Mouse (Mus musculus) adrenal gland, adult 2 months (tissue): ENCODE data around the gene Slc37a2. TPM values are rescaled to one million over a fixed set of nuclear protein-coding genes. Genes with fewer than 3 reads are reported as not detected.
A peak's percentile ranks its signal among the peaks of the same experiment; 100 is the strongest.
"Not testable (repeated sequence)": the region's sequence is repeated elsewhere in the genome, so short reads cannot be mapped to it uniquely, and the experiment has no call there.

Experiments
- DNase-seq: peaks from one replicate; pipeline ENCODE4 v3.0.0; 2021
- long read RNA-seq: library from polyadenylated mRNA; stranded (forward); transcript quantifications from one replicate; pipeline ENCODE4 v2.0.0, GENCODE M21; 2021
- polyA plus RNA-seq: library from polyadenylated mRNA; depleted of rRNA; stranded (reverse); fragments of >200 nt; gene quantifications from 2 replicates; pipeline ENCODE4 v1.2.3, GENCODE M21; 2012; rRNA removed
- total RNA-seq, 2 experiments: library from RNA; stranded (reverse); gene quantifications; 2 replicates each; pipeline ENCODE4 v1.2.3; 2021

Slc37a2 gene
- total RNA-seq (10 to 100 TPM; 52.8 to 58.4 TPM), polyA plus RNA-seq (46.7 and 51.0 TPM in 2 replicates)
- long read RNA-seq, full-length matches to known transcripts = 57 of 69 reads
- long read RNA-seq, partial matches to known transcripts = 7 of 69 reads
- long read RNA-seq, other reads (novel, unspliced or antisense) = 5 of 69 reads

DNA sequence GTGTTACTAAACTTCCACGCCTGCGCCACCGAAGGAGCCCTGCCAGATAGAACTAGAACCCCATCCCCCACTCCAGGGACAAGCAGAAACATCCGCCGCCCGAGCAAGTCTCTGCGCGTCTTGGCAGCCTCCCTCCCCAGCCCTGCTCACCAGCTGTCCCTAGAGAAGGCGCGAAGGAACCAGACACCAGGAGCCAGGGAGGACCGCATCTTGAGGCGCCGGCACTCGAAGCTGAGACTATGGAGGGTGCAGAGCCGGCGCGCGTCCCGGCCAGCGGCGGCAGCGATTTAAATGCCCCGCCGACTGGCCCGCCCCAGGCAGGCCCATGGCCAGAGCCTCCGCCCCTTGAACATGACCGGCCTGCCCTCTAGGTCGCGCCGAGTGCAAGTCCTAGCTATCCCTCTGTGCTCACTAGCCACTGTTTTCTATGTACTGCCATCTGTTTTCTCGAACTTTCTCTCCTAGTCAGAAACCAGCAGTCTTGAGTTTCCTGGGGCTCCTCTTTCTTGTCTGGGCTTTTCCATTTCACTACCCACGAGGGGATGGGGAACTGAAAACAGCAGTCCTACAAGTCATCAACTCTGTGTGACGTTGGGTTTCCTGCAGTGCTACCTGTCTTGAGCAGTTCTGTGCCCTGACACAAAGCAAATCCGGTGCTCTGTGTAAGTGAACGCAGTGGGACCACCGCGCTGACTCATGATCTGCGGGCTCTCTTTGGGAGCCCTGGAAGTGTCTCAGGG lies at the start of gene Slc37a2:
TSS of gene Slc37a2 (minus strand) at position 590 of the 740 bp plus-strand sequence.
- peak; percentile 89 for DNase-seq

DNA sequence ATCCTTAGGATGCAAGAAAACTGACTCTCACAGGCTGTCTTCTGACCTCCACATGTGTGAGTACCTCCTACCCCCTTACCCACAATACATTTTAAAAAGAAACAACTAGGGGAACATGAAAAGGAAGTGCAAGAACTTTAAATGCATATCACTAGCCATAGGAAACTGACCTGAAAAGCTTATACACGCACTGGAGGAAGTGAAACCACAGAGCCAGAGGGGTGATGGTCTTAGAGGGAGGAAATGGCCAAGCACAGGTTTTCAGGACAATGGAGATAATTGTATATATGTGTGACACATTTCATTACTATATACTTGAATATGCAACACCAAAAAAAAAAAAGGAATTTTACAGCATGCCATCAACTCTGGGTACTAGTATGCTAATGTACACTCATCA lies 46.2 kb upstream of the Slc37a2 start:
- no peak for DNase-seq

DNA sequence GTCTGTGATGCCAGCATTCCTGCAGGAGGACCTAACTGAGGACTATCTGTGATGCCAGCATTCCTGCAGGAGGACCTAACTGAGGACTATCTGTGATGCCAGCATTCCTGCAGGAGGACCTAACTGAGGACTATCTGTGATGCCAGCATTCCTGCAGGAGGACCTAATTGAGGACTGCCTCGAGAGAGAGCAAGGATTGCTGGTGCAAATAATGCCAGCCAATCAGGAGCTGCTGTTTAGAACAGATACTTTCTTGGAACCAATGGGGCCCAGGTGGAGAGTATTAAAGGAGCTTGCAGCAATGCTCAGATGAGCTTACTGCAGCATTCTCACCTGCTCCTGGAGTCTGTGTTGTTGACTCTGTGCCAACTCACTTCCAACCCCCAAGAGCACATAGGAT lies 45.0 kb upstream of the Slc37a2 start:
- not testable (repeated sequence) for DNase-seq

DNA sequence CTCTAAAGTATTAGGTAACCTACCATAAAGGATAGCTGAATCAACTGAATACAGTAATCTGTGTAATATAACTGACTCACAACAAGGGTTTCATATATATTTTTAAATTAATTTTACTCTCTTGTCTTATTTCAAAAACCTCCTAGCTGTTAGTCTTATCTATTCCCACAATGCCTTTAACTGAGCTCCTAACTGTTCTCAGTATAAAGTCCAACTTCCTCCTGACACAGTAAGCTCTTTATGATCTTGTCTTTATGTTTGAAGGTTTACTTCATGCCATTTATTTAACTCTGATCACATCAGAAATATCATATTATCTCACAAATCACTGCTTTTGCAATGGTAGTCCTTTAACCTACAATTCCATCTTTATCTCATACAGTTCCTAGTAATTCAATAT lies 40.0 kb upstream of the Slc37a2 start:
- no peak for DNase-seq

DNA sequence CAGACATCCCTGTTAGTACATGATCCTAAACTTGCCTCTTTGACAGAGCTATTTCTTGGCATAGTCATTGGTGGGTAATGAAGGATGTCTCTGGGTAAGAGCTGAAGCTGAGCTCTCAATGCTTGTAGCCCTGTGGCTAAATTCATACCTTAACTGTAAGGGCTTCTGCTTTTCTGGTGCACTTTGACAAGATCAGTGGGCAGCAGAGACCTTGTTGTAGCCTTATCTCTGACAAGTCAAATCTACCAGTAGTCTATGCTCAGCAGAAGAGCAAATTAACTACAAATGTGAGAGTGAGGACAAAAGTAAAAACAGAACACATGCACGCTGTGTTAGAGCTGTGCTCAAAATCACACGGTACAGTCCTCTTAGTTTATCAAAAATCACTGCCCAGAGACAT lies 11.1 kb upstream of the Slc37a2 start:
- no peak for DNase-seq

DNA sequence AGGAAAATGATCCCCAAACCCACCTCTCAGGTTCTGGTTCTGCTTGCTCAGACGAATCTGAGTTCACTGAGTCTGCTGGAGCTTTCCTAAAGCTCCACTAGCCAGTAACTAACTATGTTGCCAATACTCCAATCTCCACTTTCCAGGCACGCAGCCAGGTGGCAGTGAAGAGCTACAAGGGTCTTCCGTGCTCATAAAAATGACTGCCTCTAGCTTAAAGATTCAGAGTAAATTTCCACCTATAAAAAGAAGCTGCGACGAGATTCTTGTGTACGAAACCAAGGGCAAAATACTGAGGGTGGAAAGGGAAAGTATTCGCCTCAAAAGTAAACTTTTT lies 319 bp upstream of the Slc37a2 start:
- DNase-seq = peak; percentile 62

DNA sequence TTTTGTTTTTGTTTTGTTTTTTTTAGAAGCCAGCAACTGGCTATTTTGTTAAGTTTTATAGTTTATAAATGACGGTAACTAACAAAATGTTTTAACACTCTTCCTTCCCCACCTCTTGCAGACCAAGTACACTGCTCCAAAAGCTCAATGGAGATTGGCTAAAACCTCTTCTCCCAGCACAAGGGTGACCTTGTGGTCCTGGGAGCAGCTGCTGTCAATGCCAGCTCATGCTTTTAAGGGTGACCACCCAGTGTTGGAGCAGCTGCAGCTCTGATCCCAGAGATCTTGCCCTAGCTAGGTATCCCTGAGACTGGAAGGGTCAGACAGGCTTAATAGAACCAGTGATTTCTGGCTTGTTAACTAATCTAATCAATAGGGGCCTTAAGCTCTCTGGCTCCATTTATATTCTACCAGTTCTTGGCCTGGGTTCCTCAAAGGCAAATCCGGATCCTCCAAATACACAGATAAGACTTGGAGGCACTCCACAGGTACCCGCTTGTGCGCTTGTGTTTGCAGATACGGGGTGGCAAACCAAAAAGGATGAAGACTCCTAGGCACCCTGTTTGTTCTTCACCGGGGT lies 917 bp downstream of the Slc37a2 start:
- DNase-seq = peak; percentile 69

DNA sequence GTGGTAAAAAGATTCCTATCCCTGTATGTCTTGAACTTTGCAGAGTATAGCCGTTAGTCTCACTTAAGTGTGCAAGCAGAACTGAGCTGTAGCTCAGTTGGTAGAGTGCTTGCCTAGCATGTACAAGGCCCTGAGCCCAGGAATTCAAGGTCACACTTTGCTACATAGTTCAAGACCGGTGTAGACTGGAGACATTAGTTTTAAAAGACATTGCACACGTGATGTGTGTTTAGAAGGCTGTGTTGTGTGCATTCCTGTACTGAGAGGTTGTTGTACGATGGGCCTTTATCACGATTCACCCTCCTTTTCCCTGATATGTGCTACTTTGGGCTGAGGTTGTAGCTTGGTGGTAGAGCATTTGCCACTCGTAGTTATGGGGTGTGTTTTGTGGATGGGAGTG lies 4.9 kb downstream of the Slc37a2 start:
- DNase-seq = no peak

DNA sequence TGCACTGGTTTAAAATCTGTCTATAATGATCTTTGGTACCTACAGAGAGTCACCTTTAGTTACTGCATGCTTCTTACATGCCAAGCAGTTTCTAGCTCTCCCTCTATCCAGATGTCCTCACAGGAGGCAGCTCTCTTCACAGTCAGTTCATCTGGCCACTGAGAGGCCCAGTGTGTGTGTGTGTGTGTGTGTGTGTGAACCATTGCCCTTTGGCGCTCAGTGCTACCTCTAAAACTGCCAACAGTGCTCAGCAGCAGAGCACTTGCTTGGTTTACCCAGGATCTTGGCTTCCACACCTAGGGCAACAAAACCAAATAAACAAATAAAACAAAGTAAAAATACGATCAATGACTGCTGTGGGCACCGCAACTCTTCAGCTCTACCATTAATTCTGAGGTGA lies 5.6 kb downstream of the Slc37a2 start:
- DNase-seq = no peak

DNA sequence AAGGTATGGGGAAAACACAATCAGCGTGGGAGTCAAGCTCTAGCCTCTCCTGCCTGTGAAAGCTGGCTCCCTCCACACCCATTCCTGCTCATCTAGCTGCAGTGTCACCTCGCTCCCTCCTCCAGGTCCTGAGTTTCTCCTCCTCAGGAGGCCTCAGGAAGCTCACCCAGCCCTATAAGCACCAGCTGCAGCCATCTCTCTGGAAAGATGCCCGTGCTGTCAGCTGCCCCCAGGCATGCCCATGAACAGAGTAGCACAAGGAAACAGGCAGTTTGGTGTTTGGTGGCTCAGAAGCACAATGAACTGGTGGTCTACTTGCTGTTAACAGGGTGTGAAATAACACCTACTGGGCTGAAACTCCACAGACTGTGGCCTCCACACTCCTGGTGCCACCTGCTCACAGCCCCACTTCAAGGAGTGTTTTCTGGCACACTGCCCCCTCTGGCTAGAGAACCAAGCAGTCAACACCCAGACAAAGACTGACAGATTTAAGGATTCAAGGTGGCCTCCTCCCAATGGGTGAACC lies 7.1 kb downstream of the Slc37a2 start:
- no peak for DNase-seq

DNA sequence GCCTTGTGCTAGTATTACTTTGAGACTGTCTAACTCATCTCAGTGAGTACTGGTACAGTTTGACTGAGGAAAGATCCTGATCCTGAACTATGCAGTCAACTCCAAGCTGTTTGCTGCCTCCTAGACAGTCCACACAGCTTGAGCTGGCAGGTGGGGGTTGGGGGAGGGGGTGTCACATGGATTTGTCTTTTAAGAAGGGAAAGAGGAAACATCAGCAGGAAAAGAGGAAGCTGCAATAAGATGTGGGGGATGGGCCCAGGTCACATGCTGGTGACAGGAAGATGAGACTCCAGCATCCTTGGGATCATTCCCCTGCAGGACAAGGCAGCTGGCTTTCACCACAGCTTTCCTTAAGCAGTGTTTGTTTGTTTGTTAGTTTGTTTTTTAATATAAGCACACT lies 8.1 kb downstream of the Slc37a2 start:
- DNase-seq = no peak

DNA sequence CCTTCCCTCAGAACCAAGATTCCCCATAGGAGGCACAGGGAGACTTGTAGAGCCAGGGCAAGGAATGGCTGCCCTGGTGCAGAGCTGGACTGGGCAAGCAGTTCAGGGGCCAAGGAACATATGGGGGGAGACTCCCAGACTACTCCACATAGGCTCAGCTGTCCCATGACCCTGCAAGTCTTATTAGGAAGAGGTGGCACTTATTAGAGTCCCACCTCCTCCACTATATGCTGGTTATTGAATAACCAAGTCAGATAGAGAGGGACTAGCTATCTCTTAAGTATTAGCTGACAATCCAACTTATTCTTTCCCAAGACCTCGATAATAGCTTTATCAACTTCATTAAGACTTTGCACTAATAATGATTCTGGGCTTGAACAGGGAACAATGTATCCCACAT lies 9.7 kb downstream of the Slc37a2 start:
- DNase-seq = no peak

DNA sequence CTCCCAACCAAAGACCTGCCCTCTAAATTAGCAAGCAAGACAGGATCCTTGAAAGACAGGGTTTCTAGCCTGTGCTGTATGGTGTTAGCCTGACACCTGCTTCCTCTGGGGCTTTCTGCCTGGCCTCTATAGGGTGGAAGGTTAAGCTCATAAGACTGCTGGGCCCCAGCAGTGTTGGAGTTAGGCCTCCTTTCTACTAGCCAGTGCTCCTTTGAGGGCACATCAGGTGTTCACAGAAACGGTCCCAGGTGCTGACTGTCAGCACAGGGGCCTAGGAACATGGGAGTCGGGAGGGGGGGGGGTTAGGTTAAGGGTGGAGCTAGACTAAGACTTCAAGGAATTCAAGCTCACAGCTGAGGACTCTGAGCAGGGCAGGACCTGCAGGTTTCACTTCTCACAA lies 10.1 kb downstream of the Slc37a2 start:
- no peak for DNase-seq

DNA sequence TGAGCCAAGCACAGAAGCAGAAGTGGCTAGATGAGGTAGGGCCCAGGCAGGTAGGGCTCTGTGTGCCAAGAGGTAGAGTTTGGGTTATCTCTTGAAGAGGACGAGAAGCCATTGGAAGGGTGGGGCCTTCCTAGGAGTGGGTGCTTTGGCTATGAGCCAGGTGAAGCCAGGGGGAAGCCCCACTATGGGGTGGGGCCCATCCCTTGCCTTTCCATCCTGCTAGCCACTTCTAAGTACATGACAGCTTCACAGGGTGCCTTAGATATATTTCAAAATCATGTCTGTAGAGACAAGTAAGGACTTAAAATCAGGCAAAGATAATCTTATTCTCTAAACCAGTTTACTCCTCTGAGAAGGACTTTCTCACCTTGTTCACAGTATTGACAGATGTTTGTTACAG lies 10.9 kb downstream of the Slc37a2 start:
- no peak for DNase-seq

DNA sequence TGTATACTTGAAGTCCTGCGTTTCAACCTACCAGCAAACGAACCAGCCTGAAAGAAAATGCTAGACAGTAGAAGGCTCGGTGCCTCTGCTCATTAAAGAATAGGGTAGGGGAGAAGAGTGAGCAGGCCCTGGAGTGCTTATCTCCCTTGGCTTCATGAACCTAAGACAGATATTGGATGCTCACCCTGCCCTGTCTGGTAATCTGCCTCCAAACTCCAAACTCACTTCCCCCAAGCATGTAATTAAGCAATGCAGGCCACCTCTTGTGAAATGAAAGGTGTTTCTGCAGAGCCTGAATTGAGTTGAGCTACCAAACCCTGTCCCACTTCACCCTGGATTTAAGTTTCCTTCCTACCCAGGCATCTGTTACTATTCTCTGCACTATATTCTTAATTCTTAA lies 12.8 kb downstream of the Slc37a2 start:
- DNase-seq = no peak

DNA sequence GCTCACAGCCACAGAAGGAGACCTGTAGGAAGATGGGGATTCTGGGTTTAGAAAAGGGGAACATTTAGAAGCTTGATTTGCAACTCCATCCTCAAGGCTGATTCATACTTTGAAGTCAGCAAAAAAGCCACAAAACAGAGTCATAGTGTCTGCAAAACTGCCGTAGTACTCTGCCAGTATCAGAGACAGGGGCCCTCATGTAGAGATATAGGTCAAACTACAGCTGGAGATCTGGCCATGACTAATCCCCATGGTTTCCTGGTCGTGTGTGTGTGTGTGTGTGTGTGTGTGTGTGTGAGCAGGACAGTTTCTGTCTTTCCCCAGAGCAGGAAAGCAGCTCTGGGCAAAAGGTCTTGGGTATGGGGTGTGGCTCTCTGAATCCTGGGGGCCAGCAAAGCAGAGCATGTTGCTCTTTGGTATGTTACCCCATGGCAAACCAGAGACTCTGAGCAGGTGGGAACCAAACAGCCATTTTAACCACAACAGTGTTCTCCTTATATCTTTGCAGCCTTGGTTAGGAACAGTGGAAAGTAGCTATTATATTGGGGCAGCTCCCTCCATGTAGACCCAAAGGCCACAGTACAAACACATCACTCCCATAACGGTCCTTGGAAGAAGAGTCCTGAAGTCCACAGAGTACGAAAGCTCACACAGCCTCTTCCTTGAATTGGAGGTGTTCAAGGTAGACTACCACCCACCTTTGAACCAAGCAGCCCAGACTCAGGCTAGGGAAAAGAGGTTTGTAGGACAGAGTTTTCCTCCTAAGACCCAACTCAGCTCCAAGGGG lies 19.4 kb downstream of the Slc37a2 start:
- DNase-seq = peak; percentile 53

DNA sequence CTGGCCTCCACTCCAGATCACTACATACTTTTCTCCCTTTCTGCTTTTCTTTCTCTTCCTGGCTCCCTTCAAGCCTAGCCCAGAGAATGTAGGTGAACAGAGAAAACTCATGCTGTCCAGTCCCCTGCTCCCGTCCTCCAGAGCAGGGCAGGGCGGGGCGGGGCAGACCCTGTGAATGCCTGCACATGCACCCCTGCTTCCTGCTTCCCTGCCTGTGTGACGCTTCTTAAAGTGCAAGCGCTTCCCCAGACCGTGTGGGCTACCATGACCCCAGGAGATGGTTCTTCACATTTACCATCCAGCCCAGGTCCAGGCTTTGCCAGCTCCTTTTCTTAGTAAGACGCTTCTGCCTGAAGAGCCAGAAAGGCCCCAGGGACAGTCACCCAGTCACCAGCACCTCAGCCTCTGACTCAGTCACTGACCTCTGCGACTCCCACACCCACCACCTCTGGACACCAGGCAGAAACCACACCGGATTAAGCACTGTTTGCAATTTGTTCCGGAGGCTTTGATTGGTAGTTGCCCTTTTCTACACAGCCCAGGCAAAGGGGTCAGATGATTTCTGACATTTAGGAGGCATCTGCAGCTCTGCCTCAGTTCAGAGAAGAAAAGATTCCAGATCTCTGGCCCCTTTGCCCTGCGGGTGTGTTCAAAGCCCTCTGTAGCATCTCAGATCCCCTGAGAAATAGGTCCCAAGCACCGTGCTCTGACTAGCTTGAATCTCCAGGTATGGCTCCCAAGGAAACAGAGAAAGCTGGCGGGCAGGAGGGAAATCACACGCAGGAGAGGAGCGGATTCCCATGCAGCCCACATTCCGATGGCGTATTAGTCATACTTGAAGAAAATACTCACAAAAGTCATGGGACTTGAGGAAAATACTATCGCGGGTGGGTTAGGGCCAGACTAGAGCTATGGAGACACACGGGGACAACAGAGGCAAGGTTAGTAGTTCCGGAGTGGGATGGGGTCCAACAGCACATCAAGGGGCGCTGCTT lies 23.0 kb downstream of the Slc37a2 start:
- DNase-seq = peak; percentile 42

DNA sequence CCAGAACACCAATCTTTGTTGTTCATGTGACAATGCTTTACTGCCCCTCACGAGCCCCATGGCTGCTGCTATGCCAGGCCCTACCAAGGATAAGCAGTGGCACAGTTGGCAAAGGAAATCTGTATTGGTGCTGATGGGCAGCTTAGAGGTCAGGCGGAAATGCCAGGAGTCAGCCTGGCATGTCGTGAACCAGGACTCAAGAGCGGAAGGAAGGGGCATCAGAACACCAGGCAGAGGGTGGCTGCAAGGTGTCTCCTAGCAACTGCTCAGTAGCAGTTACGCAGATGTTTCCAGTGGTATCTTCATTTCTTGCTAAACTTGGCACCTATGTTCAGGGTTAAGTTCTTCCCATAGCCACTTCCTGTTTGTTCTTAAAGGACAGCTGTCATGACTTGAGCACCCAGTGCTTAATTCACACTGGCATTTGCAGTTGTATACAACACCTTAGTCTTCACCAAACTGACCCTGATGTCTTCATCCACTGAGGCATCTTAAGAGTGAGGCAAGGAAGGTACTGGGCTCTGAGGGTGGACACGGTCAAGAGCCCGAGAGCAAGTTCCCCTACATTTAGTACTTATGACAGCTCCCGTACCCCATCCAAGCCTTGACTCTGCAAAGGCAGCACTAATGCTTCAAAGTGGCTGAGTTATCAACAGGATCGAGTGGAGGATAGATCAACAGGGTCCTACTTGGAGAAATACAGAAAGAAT lies 24.9 kb downstream of the Slc37a2 start:
- no peak for DNase-seq

DNA sequence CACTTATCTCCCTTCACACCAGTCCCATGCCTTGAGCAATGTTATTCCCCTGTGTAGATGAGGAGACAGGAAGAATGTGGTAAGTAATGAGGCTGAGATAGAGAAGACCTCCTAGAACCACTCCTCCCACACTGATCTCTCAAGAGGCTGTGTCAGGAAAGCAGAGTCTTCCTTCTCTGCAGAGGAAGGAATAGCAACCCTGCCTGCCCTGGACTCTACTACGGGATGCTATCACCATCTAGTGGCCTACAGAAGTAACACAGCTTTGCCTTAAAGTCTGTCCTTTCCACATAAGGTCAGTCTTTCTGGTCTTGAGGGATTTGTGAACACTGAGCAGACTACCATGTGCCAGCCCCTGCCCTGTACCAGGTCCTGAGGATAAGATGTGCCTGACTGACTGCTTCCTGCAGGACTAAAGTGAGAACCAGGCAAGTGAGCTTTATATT lies 25.6 kb downstream of the Slc37a2 start:
- peak; percentile 68 for DNase-seq

DNA sequence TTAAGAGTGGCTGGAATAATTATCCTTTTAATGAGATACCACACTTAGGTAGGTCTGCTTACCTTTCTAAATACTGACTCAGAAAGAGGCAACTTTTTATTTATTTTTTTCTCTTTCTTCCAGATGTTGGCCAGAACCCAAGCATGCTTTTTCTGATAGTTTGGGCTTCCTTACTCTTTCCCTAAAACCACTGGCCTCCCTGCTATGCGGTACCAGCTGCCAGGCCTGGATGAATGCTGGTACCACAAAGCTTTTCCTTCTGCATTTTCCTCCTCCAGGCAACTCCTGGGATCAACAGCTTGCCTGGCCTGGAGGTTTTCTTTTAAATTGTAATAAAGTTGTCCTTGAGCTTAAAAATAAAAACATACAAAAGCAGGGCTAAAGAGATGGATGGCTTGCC lies 30.0 kb downstream of the Slc37a2 start:
- DNase-seq = no peak

DNA sequence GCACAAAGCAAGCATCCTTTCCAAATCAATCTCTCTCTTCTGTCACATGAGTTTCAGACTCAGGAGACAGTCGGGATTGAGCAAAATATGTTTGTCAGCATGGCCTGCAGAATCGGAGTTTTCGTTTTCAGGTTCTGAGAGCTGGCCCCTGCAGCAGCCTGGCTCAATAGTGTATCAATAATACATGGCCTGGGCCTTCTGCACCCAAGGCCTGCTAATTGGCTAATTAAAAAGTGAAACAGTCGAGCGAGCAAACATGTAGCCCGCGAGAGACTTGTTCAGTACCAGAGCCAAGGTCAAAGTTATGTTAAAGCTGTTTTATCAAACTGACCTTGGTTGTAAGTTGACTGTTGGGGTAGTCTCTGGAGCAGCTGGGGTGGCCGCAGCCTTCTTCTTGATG lies 34.8 kb downstream of the Slc37a2 start:
- no peak for DNase-seq
